Mouse (Mus musculus): ENCODE results near the gene Gm21988.

Gm21988 gene

DNA sequence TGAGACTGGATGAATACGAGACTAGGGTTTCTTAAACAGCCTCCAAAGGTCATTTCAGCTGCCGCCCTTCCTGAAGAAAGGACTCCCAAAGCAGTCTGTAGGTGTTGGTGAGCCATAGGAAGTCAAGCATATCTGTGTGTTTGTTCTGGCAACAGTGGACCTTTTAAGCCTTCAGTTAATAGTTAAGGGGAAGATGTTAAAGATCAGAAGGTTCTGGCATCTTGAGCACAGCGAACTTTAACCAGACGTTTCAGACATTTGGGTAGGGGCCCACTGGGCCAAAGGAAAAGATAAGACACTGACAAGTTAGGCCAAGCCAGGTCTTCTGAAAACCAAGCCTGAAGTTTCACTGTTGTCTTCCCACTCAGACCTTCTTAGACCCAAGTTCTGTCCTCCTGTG lies 21.6 kb downstream of the Gm21988 start:
- DNase-seq (ENCODE audit: low spot score in 2 of 2): no peak

DNA sequence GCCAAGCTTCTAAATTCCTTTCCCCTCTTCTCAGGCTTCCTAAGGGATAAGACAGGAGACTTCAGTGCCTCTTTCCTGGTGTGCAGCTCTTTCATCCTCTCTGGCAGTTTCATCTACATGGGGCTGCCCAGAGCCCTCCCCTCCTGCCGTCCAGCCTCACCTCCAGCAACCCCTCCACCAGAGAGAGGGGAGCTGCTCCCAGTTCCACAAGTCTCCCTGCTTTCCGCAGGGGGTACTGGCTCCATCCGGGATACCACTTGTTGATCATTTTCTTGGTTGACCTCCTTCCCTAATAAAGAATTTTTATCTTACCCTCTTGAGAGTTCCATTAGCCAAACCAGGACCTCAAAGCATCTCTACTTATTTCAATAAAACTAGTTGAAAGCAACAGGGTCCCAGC lies 23.5 kb downstream of the Gm21988 start:
- no peak for DNase-seq (ENCODE audit: low spot score in 2 of 2)

- no peak for DNase-seq (ENCODE audit: low spot score in 2 of 2)
These were observed 24.3 kb downstream of the Gm21988 start for GRCm38 (mm10) chr11:70215301-70215700.

- DNase-seq (ENCODE audit: low spot score in 2 of 2): no peak
These were observed 24.8 kb downstream of the Gm21988 start for GRCm38 (mm10) chr11:70214856-70215209.

- DNase-seq (ENCODE audit: low spot score in 2 of 2): no peak
These were observed 25.3 kb downstream of the Gm21988 start for GRCm38 (mm10) chr11:70214191-70214855.

DNA sequence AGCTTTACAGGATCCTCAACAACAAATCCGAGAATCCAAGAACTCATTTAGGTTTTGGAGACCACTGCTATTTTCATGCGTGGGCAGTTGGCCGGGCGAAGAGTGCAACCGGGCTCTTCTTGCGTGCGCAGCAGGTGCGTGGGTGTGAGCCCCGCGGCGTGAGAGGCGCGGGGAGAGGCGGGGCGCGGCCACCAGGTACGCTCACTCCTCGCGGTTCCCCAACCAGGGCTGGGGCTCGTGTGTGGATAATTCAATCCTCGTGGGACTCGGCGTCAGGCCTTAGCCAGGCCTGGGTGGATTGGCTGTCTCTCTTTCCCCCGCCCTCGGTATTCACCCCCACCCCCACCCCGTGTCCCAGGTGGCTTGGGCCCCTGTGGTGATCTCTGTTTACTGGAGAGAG lies 25.9 kb downstream of the Gm21988 start:
- DNase-seq (ENCODE audit: low spot score in 2 of 2): no peak

DNA sequence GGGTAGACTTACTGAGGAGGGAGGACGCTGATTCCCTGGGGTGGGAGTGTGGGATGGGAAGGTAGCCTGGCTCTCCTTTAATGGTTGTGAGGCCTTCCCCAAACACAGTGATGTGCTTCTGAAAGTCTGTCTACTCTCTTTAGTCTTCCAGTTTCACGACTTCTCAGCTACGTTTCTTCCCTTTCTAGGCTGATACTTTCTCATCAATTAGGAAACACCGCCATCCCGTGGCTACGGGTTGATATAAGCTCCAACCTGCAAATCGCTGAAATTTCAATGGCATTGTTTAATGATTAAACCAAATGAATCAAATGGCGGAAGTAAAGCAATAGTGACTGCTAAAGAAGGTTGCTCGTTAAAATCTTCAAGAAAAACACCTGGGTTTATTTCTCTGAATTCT lies 26.7 kb downstream of the Gm21988 start:
- DNase-seq (ENCODE audit: low spot score in 2 of 2): no peak

DNA sequence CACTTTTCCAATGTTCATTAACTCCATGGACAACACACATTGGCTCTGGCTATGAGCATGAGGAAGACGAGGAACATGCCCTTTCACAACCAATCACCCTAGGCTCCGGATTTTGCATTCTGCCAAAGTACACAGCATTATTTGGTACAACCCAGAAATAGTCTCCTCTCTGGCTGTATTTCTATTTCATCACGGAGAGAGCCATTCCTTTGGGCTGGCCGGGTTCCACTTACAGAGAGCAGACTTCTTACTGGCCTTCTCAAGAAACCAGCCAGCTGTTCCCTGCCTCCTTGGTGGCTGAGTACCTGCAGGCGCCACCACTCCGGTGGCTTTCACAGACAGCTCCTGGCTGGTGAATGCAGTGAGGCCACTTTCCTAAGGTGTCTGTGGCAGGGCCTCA lies 27.2 kb downstream of the Gm21988 start, which contains the start of gene Slc16a11:
Gene Slc16a11 (plus strand): TSS at position 330 of the 400 bp plus-strand sequence.
- no peak for DNase-seq (ENCODE audit: low spot score in 2 of 2)

GRCm38 (mm10) chr11:70211972-70212371 lies 27.7 kb downstream of the Gm21988 start:
- no peak for DNase-seq (ENCODE audit: low spot score in 2 of 2)

GRCm38 (mm10) chr11:70210681-70211080 lies 28.9 kb downstream of the Gm21988 start:
- no peak for DNase-seq (ENCODE audit: low spot score in 2 of 2)

- no peak for DNase-seq (ENCODE audit: low spot score in 2 of 2)
These were observed 30.7 kb downstream of the Gm21988 start for GRCm38 (mm10) chr11:70208778-70209388.

GRCm38 (mm10) chr11:70207283-70207682 lies 32.3 kb downstream of the Gm21988 start:
- no peak for DNase-seq (ENCODE audit: low spot score in 2 of 2)

DNA sequence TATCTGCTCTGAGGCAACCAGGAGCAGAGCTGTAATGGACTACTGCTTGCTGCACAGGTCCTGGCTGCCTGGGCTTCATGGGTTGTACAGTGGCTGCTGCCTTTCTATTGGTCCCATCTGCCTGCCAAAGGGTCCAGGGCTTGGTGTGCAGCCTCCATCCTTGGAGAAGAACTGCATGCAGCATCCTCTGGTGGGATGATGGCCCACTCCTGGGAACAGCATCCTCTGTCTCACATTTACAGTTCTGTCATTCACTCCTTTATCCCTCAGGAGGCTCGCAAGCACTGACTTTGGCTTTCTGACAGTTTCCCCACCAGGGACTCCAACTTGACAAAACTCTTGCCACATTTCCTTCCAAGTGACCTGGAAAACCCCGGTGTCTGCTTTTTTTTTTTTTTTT lies 32.8 kb downstream of the Gm21988 start:
- no peak for DNase-seq (ENCODE audit: low spot score in 2 of 2)

GRCm38 (mm10) chr11:70201691-70202090 lies 37.9 kb downstream of the Gm21988 start:
- peak in 1 of 2 experiments; percentile 55 for DNase-seq (ENCODE audit: low spot score in 2 of 2)

DNA sequence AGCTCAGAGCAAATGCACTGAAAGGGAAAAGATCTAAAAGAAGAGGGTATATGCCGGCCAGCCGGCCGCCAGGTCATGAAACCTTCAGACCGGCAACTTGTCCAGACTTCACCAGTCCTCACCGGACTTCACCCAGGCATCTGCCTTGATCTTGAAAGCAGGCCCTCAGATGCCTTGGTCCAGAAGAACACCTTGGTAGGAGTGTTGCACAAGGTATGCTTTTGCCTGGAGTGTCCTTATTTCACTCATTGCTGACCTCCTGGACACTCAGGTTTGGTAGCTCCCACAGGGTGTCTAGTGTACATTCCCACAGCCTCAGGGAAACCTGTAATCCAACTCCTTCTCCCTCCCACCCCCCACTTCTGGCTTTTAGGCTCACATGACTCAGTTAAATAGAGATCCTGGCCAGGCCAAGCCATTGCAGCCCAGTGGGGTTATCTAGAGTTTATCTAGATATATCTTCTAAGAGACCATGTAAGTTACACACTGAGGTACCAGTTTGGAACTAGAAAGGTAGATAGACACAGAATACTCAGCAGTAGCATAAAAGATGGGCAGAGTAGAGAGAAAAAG lies 39.5 kb downstream of the Gm21988 start:
- DNase-seq (ENCODE audit: low spot score in 2 of 2): no peak

- no peak for DNase-seq (ENCODE audit: low spot score in 2 of 2)
These were observed 40.5 kb downstream of the Gm21988 start for GRCm38 (mm10) chr11:70199107-70199506.

- DNase-seq (ENCODE audit: low spot score in 2 of 2): no peak
These were observed 41.3 kb downstream of the Gm21988 start for GRCm38 (mm10) chr11:70198332-70198731.

- DNase-seq (ENCODE audit: low spot score in 2 of 2): no peak
These were observed 46.0 kb downstream of the Gm21988 start for GRCm38 (mm10) chr11:70193354-70194285.

DNA sequence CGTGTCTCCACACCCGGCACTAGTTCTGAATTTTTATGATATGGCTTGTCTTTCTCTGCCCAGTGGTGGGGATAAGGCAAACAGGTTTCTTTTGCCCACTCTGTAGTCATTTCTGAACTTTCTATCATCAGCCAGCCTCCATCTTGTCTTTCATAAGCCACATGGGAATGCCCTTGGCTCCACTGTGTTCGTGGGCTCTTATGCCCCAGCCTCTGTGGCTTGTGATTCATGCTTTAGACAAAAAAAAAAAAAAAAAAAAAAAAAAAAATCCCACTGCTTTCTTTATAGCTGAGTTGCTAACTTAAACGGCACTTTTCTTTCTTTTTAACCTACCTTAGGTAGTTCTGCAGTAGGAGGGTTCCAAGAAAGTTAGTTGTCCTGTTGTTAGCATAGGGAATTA lies 47.5 kb downstream of the Gm21988 start:
- no peak for DNase-seq (ENCODE audit: low spot score in 2 of 2)

- no peak for DNase-seq (ENCODE audit: low spot score in 2 of 2)
These were observed 48.4 kb downstream of the Gm21988 start for GRCm38 (mm10) chr11:70191188-70191587.

- DNase-seq (ENCODE audit: low spot score in 2 of 2): no peak
These were observed 50.1 kb downstream of the Gm21988 start for GRCm38 (mm10) chr11:70189319-70190134.

Data from right cerebral cortex, postnatal 36 days (tissue).